Mouse (Mus musculus) liver, embryonic 14.5 days (tissue): ENCODE results near the gene Ypel4.

Source experiments
- CTCF ChIP-seq: IDR thresholded peaks from 2 replicates; pipeline ENCODE4 v1.5.1; 2016; ENCODE audit warnings: antibody characterized with exemption, low read depth, control low read depth
- EP300 ChIP-seq: IDR thresholded peaks from 2 replicates; pipeline ENCODE4 v1.6.1; 2016; ENCODE audit warnings: antibody characterized with exemption, low read depth

GRCm38 (mm10) chr2:84733579-84734300, at the start of gene Ypel4:
- TF ChIP-seq CTCF, result no peak
- TF ChIP-seq EP300, result no peak
